Mouse (Mus musculus) heart, adult 11 months (tissue): ENCODE measurements at regions not wholly inside any gene's neighbourhood (a gene's known extent, or its start where the extent isn't known, plus 50 kb on each side); places are given as distances from the start of the nearest gene placed in this dataset.
"Not testable (repeated sequence)": the region's sequence is repeated elsewhere in the genome, so short reads cannot be mapped to it uniquely, and the experiment has no call there.

Experiments used
- DNase-seq: peaks from one replicate; pipeline ENCODE4 v3.0.0; 2022

DNA sequence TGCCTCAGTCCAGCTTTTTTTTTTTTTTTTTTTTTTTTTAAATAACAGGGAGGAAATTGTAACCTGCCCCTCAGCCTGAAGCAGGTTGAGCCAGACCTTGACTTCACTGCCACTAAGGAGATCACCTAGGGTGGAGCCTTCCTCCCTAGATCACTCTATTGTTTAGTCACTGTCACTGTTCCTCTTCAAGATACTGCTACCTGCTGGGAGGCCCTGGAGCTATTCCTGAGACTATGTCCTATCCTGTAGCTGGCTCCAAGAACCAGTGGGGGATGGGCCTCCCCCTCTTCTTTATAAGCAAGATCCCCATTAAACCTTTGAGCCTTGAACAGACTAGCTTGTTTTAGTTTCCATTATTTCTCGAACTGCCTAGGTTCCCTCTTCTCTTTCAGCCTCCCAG, 467.8 kb upstream of the Il1rapl1 start:
- DNase-seq: peak; percentile 8

- DNase-seq: no peak
Measured at GRCm38 (mm10) chrX:88582638-88583037, 467.2 kb upstream of the Il1rapl1 start.

DNA sequence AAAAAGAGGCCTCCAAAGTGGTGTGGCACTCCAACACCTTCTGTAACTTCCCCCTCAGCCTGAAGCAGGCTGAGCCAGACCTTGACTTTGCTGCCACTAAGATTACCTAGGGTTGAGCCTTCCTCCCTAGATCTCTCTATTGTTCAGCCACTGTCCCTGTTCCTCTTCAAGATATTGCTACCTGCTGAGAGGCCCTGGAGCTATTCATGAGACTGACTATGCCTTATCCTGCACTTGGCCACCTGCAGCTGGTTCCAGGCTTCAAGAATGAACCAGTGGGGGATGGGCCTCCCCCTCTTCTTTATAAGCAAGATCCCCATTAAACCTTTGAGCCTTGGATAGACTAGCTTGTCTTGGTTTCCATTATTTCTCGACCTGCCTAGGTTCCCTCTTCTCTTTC, 464.6 kb upstream of the Il1rapl1 start:
- not testable (repeated sequence) for DNase-seq
